In genomic region chr13:106947583-106947982, GRCm38 (mm10) we compare ENCODE assay signal across 7 mouse cellular contexts. TPM values are rescaled to one million over a fixed set of nuclear protein-coding genes. Genes with fewer than 3 reads are reported as not detected.
A peak's percentile ranks its signal among the peaks of the same experiment; 100 is the strongest.
DNase-seq lines count a peak whose midpoint lies in the region; ATAC-seq lines count a peak whose summit lies in the region.

No protein-coding gene starts in this region.

- H3K36me3 ChIP-seq in neural tube, embryonic 11.5 days (ENCODE audit: control insufficient read depth, insufficient read depth, low read length), result peaks cover 7% of the 10 kb centered on the region; the same call in 1 of the 2 replicates
- peaks cover 25% of the 10 kb centered on the region for H3K36me3 ChIP-seq in forebrain, embryonic 14.5 days (ENCODE audit: control insufficient read depth, insufficient read depth, low read length)
- peaks cover 21% of the 10 kb centered on the region for H3K36me3 ChIP-seq in limb, embryonic 15.5 days
- peaks cover 8% of the 10 kb centered on the region; the same call in 1 of the 2 replicates for H3K36me3 ChIP-seq in stomach, embryonic 16.5 days (ENCODE audit: control insufficient read depth, insufficient read depth, low read length)

- no peaks in the 10 kb centered on the region for H3K9me3 ChIP-seq in neural tube, embryonic 11.5 days (ENCODE audit: control insufficient read depth, low read length)
- H3K9me3 ChIP-seq in forebrain, embryonic 14.5 days (replicated peaks; ENCODE audit: control insufficient read depth, low read length), result no peaks in the 10 kb centered on the region
- H3K9me3 ChIP-seq in limb, embryonic 15.5 days, result no peaks in the 10 kb centered on the region
- H3K9me3 ChIP-seq in stomach, embryonic 16.5 days (replicated peaks; ENCODE audit: control insufficient read depth, low read length), result no peaks in the 10 kb centered on the region

- no peak for DNase-seq in neural tube, embryonic 11.5 days (ENCODE audit: low spot score)
- no peak for DNase-seq in neural tube, embryonic 10.5 days (ENCODE audit: extremely low spot score, low spot score)
- no peak for DNase-seq in forebrain, embryonic 14.5 days (ENCODE audit: low spot score)
- no peak for DNase-seq in adrenal gland, adult 8-10 months
- DNase-seq in frontal cortex, adult 2 months (ENCODE audit: extremely low spot score in 1 of 2, low spot score in 1 of 2), result no peak

- no peaks in the 10 kb centered on the region for H3K27me3 ChIP-seq in neural tube, embryonic 11.5 days (ENCODE audit: control insufficient read depth, insufficient read depth, low read length)
- H3K27me3 ChIP-seq in forebrain, embryonic 14.5 days (replicated peaks; ENCODE audit: control insufficient read depth, insufficient read depth, low read length), result no peaks in the 10 kb centered on the region
- H3K27me3 ChIP-seq in limb, embryonic 15.5 days, result no peaks in the 10 kb centered on the region
- no peaks in the 10 kb centered on the region for H3K27me3 ChIP-seq in stomach, embryonic 16.5 days (ENCODE audit: control insufficient read depth, insufficient read depth, low read length)

- peaks cover 6% of the 10 kb centered on the region; the same call in 1 of the 2 replicates for H3K4me1 ChIP-seq in neural tube, embryonic 11.5 days (ENCODE audit: control insufficient read depth, insufficient read depth, low read length)
- H3K4me1 ChIP-seq in forebrain, embryonic 14.5 days (ENCODE audit: control insufficient read depth, insufficient read depth, low read length), result peaks cover 9% of the 10 kb centered on the region
- H3K4me1 ChIP-seq in limb, embryonic 15.5 days, result peaks cover 11% of the 10 kb centered on the region
- H3K4me1 ChIP-seq in stomach, embryonic 16.5 days (ENCODE audit: control insufficient read depth, insufficient read depth, low read length), result peaks cover 6% of the 10 kb centered on the region

- 5% methylated on average over 6 of the region's 6 CpGs for WGBS in neural tube, embryonic 11.5 days
- WGBS in forebrain, embryonic 14.5 days, result 3% methylated on average over 6 of the region's 6 CpGs
- 5% methylated on average over 6 of the region's 6 CpGs for WGBS in limb, embryonic 15.5 days
- WGBS in stomach, embryonic 16.5 days, result 3% methylated on average over 6 of the region's 6 CpGs

- no peak overlapping the region for H3K27ac ChIP-seq in neural tube, embryonic 11.5 days (ENCODE audit: low read depth, low read length)
- no peak overlapping the region for H3K27ac ChIP-seq in forebrain, embryonic 14.5 days (ENCODE audit: low read depth, low read length)
- peak overlapping the region; percentile 90; the same call in 1 of the 2 replicates for H3K27ac ChIP-seq in limb, embryonic 15.5 days
- H3K27ac ChIP-seq in stomach, embryonic 16.5 days (ENCODE audit: low read length), result peak overlapping the region; percentile 64; the same call in 1 of the 2 replicates

- peak overlapping the region; percentile 88 for H3K4me3 ChIP-seq in neural tube, embryonic 11.5 days (ENCODE audit: low read depth, low read length)
- peak overlapping the region; percentile 93 for H3K4me3 ChIP-seq in forebrain, embryonic 14.5 days (ENCODE audit: low read depth, low read length)
- H3K4me3 ChIP-seq in limb, embryonic 15.5 days, result peak overlapping the region; percentile 70
- H3K4me3 ChIP-seq in stomach, embryonic 16.5 days (replicated peaks; ENCODE audit: low read length), result peak overlapping the region; percentile 97

- H3K4me2 ChIP-seq in neural tube, embryonic 11.5 days (ENCODE audit: low read depth), result peak overlapping the region; percentile 39
- peak overlapping the region; percentile 70 for H3K4me2 ChIP-seq in forebrain, embryonic 14.5 days (ENCODE audit: low read length)
- H3K4me2 ChIP-seq in limb, embryonic 15.5 days, result peak overlapping the region; percentile 52
- peak overlapping the region; percentile 60 for H3K4me2 ChIP-seq in stomach, embryonic 16.5 days (ENCODE audit: low read depth, low read length)

- ATAC-seq in neural tube, embryonic 11.5 days (ENCODE audit: insufficient read depth, low FRiP score, low TSS enrichment), result no peak
- no peak for ATAC-seq in forebrain, embryonic 14.5 days
- no peak for ATAC-seq in limb, embryonic 15.5 days (ENCODE audit: insufficient number of reproducible peaks, low FRiP score, low TSS enrichment, low read depth)
- no peak for ATAC-seq in stomach, embryonic 16.5 days (ENCODE audit: insufficient read depth, low FRiP score)

- H3K9ac ChIP-seq in neural tube, embryonic 11.5 days (ENCODE audit: low read length), result peak overlapping the region; percentile 91
- H3K9ac ChIP-seq in forebrain, embryonic 14.5 days (ENCODE audit: low read length), result peak overlapping the region; percentile 91
- peak overlapping the region; percentile 93 for H3K9ac ChIP-seq in limb, embryonic 15.5 days
- H3K9ac ChIP-seq in stomach, embryonic 16.5 days (ENCODE audit: low read length), result peak overlapping the region; percentile 93

RNA-seq across cellular contexts. Expression of gene Dimt1, which starts 0.7 kb away (rescaled TPM):
- 40.2 and 41.3 TPM in 2 replicates for polyA plus RNA-seq in neural tube, embryonic 11.5 days (2014; fragmentation: Nextera tagmentation; extraction: Ambion mirVana)
- polyA plus RNA-seq in forebrain, embryonic 14.5 days (2014; fragmentation: Nextera tagmentation; extraction: Ambion mirVana), result 47.6 and 52.2 TPM in 2 replicates
- 43.2 and 46.2 TPM in 2 replicates for polyA plus RNA-seq in limb, embryonic 15.5 days (2015; fragmentation: Nextera tagmentation; extraction: Ambion mirVana)
- 34.8 and 40.8 TPM in 2 replicates for polyA plus RNA-seq in stomach, embryonic 16.5 days (2015; fragmentation: Nextera tagmentation; extraction: Ambion mirVana)
- 10 to 100 TPM; 11.7 to 19.7 (median 17.7) TPM for total RNA-seq in adrenal gland, adult 8-10 months (2022)
- polyA plus RNA-seq in frontal cortex, adult 2 months (2012; rRNA removed), result 26.3 and 28.4 TPM in 2 replicates

RNA-seq across cellular contexts. Expression of gene Ipo11, which starts 10.8 kb away (rescaled TPM):
- polyA plus RNA-seq in neural tube, embryonic 11.5 days (2014; fragmentation: Nextera tagmentation; extraction: Ambion mirVana), result 72.3 and 74.4 TPM in 2 replicates
- polyA plus RNA-seq in forebrain, embryonic 14.5 days (2014; fragmentation: Nextera tagmentation; extraction: Ambion mirVana), result 46.8 and 50.6 TPM in 2 replicates
- polyA plus RNA-seq in limb, embryonic 15.5 days (2015; fragmentation: Nextera tagmentation; extraction: Ambion mirVana), result 41.2 and 42.4 TPM in 2 replicates
- polyA plus RNA-seq in stomach, embryonic 16.5 days (2015; fragmentation: Nextera tagmentation; extraction: Ambion mirVana), result 43.0 and 43.9 TPM in 2 replicates
- 10 to 100 TPM; 35.5 to 40.7 (median 38.3) TPM for total RNA-seq in adrenal gland, adult 8-10 months (2022)
- polyA plus RNA-seq in frontal cortex, adult 2 months (2012; rRNA removed), result 44.8 and 48.6 TPM in 2 replicates

Comparison
In these comparisons a context has a peak if more than half of its experiments do, and no peak if none do; other contexts are left out.
1. H3K27ac ChIP-seq: peak in limb, embryonic 15.5 days (single experiment) and stomach, embryonic 16.5 days (single experiment); none in neural tube, embryonic 11.5 days (single experiment) and forebrain, embryonic 14.5 days (single experiment).
2. Peak in every context shown above with its lines, with median percentiles within 50 percentile points of each other: H3K4me2 ChIP-seq, H3K4me3 ChIP-seq and H3K9ac ChIP-seq.